Mouse (Mus musculus): ENCODE data around the gene Lin7b. TPM values are rescaled to one million over a fixed set of nuclear protein-coding genes. Genes with fewer than 3 reads are reported as not detected.

The Lin7b gene
- polyA plus RNA-seq, 1 experiment, result 0.94 TPM

DNA sequence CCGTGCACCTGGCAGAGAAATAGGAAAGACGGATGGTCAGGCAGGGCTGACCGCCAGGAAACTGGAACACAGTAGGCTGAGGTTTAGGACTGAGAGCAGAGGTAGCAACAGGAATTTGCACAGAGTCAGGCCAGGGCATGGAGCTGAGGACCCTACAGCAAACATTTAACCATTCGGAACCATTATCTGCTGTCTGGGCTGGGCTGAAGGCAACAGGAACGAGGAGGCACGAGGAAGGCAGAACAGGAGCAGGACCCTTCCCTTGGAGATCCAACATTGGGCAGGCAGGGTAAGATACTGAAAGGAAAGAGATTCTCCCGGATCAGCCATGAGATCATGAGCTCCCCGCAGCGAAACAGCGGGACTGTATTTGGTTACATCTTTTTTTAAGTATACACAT is 37.5 kb upstream of the Lin7b start:
- Histone ChIP-seq H3K36me3 (ENCODE audit: control insufficient read depth, insufficient read depth) (no peaks in the 10 kb centered on the region), H3K79me3 (ENCODE audit: low read depth) (no peaks in the 10 kb centered on the region), H3ac (ENCODE audit: control insufficient read depth, insufficient read length, low read depth) (no peak overlapping the region), H3K27me3 (ENCODE audit: control insufficient read depth, insufficient read depth, insufficient read length) (peaks cover 31% of the 10 kb centered on the region), H3K79me2 (ENCODE audit: control insufficient read depth, insufficient read depth) (no peaks in the 10 kb centered on the region), H3K4me3 (ENCODE audit: insufficient read depth, poor library complexity, severe bottlenecking) (no peak overlapping the region)
- no peak for TF ChIP-seq MYOD1 (IDR thresholded peaks at IDR 0.05; ENCODE audit: control insufficient read depth, insufficient read length, low read depth)
- TF ChIP-seq CTCF (IDR thresholded peaks at IDR 0.05; ENCODE audit: control insufficient read depth, insufficient read depth, insufficient read length), result no peak
- no peak for TF ChIP-seq FOSL1 (IDR thresholded peaks at IDR 0.05; ENCODE audit: insufficient read depth, low read length, poor library complexity, severe bottlenecking)
- no peak for TF ChIP-seq MAX (IDR thresholded peaks at IDR 0.05)

DNA sequence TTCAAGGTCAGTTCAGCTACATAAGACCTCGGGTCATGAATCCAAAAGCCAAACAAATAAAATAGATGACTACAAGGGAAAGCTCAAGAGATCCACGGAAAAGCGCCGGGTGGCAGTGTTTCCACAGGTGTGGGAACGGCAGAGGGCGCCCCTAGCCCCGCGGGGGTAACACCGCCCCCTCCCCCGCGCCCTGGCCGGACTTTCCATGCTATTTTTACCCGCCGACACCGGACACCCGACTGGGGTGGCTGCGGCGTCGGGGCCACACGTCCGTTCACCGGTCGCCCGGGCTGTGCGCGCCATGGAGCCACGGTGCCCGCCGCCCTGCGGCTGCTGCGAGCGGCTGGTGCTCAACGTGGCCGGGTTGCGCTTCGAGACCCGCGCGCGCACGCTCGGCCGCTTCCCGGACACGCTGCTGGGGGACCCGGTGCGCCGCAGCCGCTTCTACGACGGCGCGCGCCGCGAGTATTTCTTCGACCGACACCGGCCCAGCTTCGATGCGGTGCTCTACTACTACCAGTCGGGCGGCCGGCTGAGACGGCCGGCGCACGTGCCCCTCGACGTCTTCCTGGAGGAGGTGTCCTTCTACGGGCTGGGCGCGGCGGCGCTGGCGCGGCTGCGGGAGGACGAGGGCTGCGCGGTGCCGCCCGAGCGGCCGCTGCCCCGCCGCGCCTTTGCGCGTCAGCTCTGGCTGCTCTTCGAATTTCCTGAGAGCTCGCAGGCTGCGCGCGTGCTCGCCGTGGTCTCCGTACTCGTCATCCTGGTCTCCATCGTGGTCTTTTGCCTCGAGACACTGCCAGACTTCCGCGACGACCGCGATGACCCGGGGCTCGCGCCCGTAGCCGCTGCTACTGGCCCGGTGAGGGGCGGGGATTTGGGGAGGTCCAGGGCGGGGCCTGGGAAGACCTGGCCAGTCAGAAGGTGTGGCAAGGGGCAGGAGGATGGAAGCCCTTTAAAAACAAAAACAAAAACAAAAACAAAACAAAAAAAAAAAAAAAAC is 36.1 kb upstream of the Lin7b start:
- H3K27me3 ChIP-seq (ENCODE audit: control insufficient read depth, insufficient read depth, insufficient read length), result peaks cover 31% of the 10 kb centered on the region
- no peaks in the 10 kb centered on the region for H3K79me3 ChIP-seq (ENCODE audit: low read depth)
- TF ChIP-seq CTCF (IDR thresholded peaks at IDR 0.05; ENCODE audit: control insufficient read depth, insufficient read depth, insufficient read length), result peak; percentile 14
- no peak for TF ChIP-seq MAX (IDR thresholded peaks at IDR 0.05)
- no peak for TF ChIP-seq FOSL1 (IDR thresholded peaks at IDR 0.05; ENCODE audit: insufficient read depth, low read length, poor library complexity, severe bottlenecking)
- TF ChIP-seq MYOD1 (IDR thresholded peaks at IDR 0.05; ENCODE audit: control insufficient read depth, insufficient read length, low read depth), result no peak
- no peak for TF ChIP-seq CEBPB (IDR thresholded peaks at IDR 0.05; ENCODE audit: low read depth)
- no peak overlapping the region for H3ac ChIP-seq (ENCODE audit: control insufficient read depth, insufficient read length, low read depth)
- no peak overlapping the region for H3K4me3 ChIP-seq (ENCODE audit: insufficient read depth, poor library complexity, severe bottlenecking)
- no peaks in the 10 kb centered on the region for H3K36me3 ChIP-seq (ENCODE audit: control insufficient read depth, insufficient read depth)
- no peaks in the 10 kb centered on the region for H3K79me2 ChIP-seq (ENCODE audit: control insufficient read depth, insufficient read depth)

DNA sequence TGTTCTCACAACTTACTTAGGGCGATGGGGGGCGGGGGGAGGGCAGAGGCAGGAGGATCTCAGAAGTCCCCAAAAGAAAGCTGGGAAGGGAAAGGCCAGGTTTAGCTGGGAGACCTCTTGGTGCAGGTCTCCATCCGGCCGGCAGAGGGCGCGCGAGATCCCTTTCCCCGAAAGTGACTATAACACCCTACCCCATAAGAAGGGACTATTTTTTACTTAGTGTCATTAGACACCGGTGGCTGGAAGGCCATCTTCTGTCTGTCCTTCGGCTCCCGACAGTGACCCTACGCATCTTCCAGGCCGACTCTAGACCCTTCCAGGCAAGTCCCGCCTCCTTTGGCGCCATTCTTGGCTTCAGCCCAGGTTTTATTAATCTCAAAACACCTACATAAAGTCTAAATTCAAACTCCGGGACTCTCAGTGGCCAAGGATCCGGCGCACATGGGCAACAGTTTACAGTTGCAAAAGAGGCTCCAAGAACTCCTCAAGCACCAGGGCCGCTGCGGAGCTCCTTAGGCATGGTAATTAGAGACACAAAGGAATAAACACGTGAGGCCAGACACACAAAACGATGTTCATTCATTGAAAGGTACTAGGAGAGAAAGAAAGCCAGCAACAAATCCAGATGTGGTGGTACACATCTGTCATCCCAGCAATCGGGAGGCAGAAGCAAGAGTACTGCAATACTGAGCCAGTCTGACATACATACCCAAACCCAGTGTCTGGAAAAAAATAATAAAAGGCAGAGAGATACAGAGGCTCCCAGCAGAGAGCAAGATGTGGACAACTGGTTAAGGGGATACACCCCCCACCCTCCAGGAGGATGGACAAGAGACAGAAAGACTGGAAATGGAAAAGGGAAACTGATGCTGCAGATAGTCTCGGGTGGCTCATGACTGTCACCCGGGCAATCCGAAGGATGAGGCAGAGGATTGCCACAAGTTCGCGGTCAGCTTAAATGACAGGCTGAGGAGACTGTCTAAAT is 35.0 kb upstream of the Lin7b start, which contains the start of gene Kcna7:
Kcna7 (plus strand) TSS at position 563 of the 985 bp plus-strand sequence.
- Histone ChIP-seq H3K4me3 (ENCODE audit: insufficient read depth, poor library complexity, severe bottlenecking) (no peak within 1 kb of the TSS), H3K79me3 (ENCODE audit: low read depth) (no peaks in the 10 kb centered on the region), H3ac (ENCODE audit: control insufficient read depth, insufficient read length, low read depth) (no peak within 1 kb of the TSS), H3K36me3 (ENCODE audit: control insufficient read depth, insufficient read depth) (no peaks in the 10 kb centered on the region), H3K79me2 (ENCODE audit: control insufficient read depth, insufficient read depth) (no peaks in the 10 kb centered on the region), H3K27me3 (ENCODE audit: control insufficient read depth, insufficient read depth, insufficient read length) (peaks cover 31% of the 10 kb centered on the region)
- no peak for TF ChIP-seq CEBPB (IDR thresholded peaks at IDR 0.05; ENCODE audit: low read depth)
- peak; percentile 64 for TF ChIP-seq CTCF (IDR thresholded peaks at IDR 0.05; ENCODE audit: control insufficient read depth, insufficient read depth, insufficient read length)

DNA sequence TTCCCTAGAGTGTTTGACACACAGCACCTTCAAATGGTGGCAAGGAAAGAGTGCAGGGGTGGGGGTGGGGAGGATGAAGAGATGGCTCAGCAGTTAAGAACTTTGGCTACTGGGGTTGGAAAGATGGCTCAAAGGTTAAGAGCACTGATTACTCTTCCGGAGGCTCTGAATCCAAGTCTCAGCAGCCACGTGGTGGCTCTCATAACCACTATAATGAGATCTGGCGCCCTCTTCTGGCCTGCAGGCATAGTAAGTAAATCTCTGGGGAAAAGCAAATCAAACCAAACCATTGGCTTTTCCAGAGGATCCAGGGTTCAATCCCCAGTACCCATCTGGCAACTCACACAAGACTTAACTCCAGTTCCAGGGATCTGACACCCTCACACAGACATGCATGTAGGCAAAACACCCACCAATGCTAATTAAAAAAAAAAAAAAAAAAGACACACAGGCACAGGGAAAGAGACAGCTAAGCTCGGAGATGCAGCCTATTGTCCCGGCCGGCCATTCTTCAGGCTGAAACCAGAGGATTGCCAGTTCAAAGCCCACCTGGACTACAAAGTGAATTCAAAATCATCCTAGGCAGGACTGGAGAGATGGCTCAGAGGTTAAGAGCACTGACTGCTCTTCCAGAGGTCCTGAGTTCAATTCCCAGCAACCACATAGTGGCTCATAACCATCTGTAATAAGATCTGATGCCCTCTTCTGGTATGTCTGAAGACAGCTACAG is 33.3 kb upstream of the Lin7b start:
- peaks cover 21% of the 10 kb centered on the region for H3K27me3 ChIP-seq (ENCODE audit: control insufficient read depth, insufficient read depth, insufficient read length)
- TF ChIP-seq MAX (IDR thresholded peaks at IDR 0.05), result peak; percentile 73
- TF ChIP-seq MYOG (IDR thresholded peaks at IDR 0.05; ENCODE audit: control insufficient read depth, extremely low read depth, insufficient read length), result no peak
- TF ChIP-seq USF1 (IDR thresholded peaks at IDR 0.05; ENCODE audit: low read depth), result peak; percentile 75
- H3K79me2 ChIP-seq (ENCODE audit: control insufficient read depth, insufficient read depth), result no peaks in the 10 kb centered on the region

DNA sequence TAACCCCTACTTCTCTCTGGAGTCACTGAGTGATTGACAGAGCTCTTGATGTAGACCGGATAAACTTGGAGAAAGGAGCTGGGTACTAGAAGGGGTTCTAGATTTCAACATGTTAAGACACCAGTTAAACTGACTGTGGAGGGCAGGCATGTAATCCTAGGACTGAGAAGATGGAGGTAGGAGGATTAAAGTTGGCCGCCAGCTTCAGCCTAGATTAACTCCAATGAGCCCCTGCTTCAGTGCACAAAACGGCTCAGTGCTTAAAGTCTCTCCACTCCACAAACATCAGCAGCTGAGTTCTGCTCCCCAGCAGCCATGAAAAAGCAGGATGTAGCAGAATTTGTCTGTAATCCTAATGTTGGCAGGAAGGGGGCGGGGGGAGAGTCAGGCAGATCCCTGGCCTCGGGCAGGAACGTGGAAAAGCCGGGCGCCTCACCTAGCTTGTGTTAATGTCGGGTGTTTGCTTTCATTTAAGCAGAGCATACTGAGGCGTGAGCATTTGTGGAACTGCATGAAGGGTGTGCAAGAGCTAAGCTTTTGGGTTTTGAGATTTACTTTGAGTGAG is 31.2 kb upstream of the Lin7b start:
- H3K79me3 ChIP-seq (ENCODE audit: low read depth), result no peaks in the 10 kb centered on the region
- no peaks in the 10 kb centered on the region for H3K36me3 ChIP-seq (ENCODE audit: control insufficient read depth, insufficient read depth)
- H3K27me3 ChIP-seq (ENCODE audit: control insufficient read depth, insufficient read depth, insufficient read length), result peaks cover 8% of the 10 kb centered on the region
- no peaks in the 10 kb centered on the region for H3K79me2 ChIP-seq (ENCODE audit: control insufficient read depth, insufficient read depth)
- TF ChIP-seq MYOD1 (IDR thresholded peaks at IDR 0.05; ENCODE audit: control insufficient read depth, insufficient read length, low read depth) (no peak), CTCF (IDR thresholded peaks at IDR 0.05; ENCODE audit: control insufficient read depth, insufficient read depth, insufficient read length) (no peak), USF1 (IDR thresholded peaks at IDR 0.05; ENCODE audit: low read depth) (no peak), CEBPB (IDR thresholded peaks at IDR 0.05; ENCODE audit: low read depth) (no peak), MAX (IDR thresholded peaks at IDR 0.05) (no peak), MYOG (IDR thresholded peaks at IDR 0.05; ENCODE audit: control insufficient read depth, extremely low read depth, insufficient read length) (no peak), FOSL1 (IDR thresholded peaks at IDR 0.05; ENCODE audit: insufficient read depth, low read length, poor library complexity, severe bottlenecking) (no peak)
- no peak overlapping the region for H3K4me3 ChIP-seq (ENCODE audit: insufficient read depth, poor library complexity, severe bottlenecking)
- H3ac ChIP-seq (ENCODE audit: control insufficient read depth, insufficient read length, low read depth), result no peak overlapping the region

More for the DNA sequence above, 33.3 kb upstream of the Lin7b start:
- Histone ChIP-seq H3K79me3 (ENCODE audit: low read depth) (no peaks in the 10 kb centered on the region), H3ac (ENCODE audit: control insufficient read depth, insufficient read length, low read depth) (no peak overlapping the region), H3K4me3 (ENCODE audit: insufficient read depth, poor library complexity, severe bottlenecking) (no peak overlapping the region), H3K36me3 (ENCODE audit: control insufficient read depth, insufficient read depth) (no peaks in the 10 kb centered on the region)

Data from C2C12 (cell line).